Mouse (Mus musculus) regulatory T cell (primary cell): Measurements from ENCODE around the gene Kansl2.

ENCODE experiments used
- in situ Hi-C: fragments of 300-600 bp; cut with MboI, MseI; formaldehyde crosslinking; loops from one replicate; pipeline ENCODE4 v1.15.1; 2025; ENCODE audit warnings: high pct_unique_total_duplicates

Kansl2 gene

DNA sequence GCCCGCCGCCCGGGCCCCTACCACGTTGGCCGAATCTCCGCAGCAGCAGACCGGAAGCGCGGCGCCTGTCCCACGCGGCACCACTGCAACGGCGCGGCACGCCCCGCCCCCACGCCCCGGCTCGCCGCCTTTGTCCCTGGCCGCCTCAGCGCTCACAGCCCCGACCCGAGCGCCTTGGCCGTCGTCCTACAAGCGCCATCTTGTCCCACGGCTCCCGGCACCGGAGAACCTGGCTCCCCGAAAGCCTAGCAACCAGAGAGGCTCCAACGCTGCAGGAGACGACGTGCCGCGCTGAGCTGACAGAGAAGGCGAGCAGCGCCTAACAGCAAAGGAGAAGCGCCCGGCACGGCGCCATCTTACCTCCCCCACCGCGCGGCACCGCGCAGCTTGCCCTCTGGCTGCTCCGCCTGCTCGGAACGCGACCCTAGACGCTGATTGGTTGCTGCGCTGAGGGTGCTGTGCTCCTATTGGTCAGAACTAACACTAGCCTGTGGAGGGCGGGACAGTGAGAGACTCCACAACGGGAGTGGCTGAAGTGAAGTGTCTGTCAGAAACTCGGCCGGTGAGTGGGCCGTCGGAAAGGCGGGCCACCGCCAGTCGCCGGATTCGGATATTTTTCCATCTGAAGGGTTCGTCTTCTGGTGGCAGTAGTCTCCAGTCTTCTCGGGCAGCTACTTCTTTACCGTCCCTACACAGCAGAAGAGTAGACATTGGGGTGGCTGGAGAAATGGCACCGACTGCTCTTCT lies at the start of gene Kansl2:
Kansl2 (minus strand) TSS at position 384 of the 747 bp plus-strand sequence.
- in situ Hi-C loops: no loop called here

GRCm38 (mm10) chr15:98582996-98583395 lies 48.9 kb upstream of the Kansl2 start:
- in situ Hi-C loops: no loop called here

DNA sequence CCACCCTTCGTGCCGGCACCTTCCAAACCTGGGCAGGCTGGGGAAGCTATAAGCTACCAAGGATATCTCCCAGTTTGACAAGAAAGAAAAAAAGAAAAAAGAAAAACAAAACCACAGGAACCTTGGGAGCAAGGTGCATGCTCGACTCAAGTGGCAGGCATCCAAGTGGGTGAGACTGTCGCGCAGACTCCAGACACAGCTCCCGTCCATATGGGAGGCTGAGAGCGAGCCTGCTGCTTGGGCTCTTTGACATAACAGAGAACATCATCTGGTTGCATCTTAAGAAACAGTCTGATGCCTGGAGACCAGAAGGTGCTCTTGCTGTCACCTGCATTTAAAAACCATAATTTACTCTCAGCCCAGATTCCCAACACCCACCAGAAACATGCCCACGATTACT lies 48.3 kb upstream of the Kansl2 start:
- in situ Hi-C loops: no loop called here

- in situ Hi-C loops: no loop called here
Observed at GRCm38 (mm10) chr15:98579795-98580464, 45.9 kb upstream of the Kansl2 start.

GRCm38 (mm10) chr15:98579310-98579709 lies 45.2 kb upstream of the Kansl2 start:
- in situ Hi-C loops: no loop called here

DNA sequence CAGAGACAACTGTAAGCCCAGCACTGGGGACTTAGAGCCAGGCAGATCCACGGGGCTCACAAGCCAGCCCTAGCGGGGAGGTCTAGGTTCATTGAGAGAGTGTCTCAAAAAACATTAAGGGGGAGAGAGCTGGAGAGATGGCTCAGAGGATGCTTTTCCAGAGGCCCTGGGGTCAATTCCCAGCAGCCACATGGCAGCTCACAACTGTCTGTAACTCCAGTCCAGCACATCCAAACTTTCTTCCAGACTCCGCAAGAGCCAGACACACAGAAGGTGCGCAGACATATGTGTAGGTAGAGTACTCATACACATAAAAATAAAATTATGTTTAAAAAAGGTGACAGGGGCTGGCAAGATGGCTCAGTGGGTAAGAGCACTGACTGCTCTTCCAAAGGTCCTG lies 39.2 kb upstream of the Kansl2 start:
- in situ Hi-C loops: no loop called here

- in situ Hi-C loops: no loop called here
Observed at GRCm38 (mm10) chr15:98570873-98571538, 36.9 kb upstream of the Kansl2 start, which contains the start of the genes Ccnt1 and 4930415O20Rik. Gene Ccnt1, minus strand, starts transcription at chr15:98570923. Gene 4930415O20Rik, plus strand, starts transcription at chr15:98571004.

- in situ Hi-C loops: no loop called here
Observed at GRCm38 (mm10) chr15:98569795-98570365, 35.8 kb upstream of the Kansl2 start.

GRCm38 (mm10) chr15:98569216-98569615 lies 35.2 kb upstream of the Kansl2 start:
- in situ Hi-C loops: no loop called here

- in situ Hi-C loops: no loop called here
Observed at GRCm38 (mm10) chr15:98568256-98569033, 34.4 kb upstream of the Kansl2 start.

DNA sequence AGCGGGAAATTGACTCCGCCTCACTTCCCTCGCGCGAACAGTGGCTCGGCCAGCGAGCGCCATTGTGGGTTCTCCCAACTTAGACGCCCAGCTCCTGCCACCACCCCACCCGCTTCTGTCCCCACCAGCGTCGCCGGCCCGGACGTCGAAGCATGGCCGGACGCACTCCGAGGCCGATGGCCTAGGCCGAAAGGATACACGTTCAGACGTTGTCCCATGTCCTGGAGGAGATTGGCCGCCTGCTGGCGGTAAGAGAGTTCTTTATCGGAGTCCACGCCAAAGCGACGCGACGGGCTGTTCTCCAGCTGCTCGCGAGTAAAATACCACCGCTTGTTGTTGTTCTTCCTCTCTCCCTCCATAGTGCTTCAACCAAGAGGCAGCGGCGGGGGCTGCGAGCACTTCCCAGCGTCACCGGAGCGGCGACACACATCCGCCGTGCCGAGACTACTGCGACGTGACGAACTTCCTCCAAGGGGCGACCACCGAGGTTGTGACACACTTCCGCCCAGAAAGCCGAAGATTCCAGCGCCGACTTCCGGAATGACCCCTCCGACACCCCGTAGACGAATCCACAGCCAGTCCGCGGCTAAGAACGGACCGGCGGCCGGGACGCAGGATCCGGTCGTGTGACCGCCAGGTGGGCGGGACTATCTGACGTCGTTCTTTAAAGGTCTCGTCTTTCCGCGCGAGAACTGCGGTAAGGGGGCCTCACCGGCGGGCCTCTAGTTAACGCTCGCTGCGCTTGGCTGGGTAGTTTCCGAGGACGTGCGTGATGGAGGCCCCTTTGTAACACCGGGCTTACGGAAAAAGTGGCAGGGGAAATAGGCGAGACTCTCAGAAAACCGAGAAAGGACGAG lies 33.4 kb upstream of the Kansl2 start:
- in situ Hi-C loops: no loop called here

- in situ Hi-C loops: no loop called here
Observed at GRCm38 (mm10) chr15:98566973-98567277, 32.9 kb upstream of the Kansl2 start.

DNA sequence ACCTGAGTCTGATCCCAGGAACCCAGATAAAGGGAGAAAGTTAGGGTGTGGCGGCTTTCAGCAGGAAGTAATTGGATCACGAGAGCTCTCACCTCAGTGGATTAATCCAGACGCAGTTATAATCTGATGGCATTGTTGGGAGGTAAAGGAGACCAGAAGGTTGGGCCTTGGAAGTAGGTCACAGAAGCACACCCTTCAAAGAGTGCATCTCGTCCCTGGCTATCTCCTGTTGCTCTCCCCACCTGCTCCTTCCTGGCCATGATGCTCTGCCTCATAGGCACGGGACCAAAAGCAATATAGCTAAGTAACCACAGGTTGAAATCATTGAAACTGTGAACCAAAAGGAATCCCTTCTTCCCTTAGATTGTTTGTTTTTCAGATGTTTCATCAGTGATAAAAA lies 23.1 kb upstream of the Kansl2 start:
- in situ Hi-C loops: no loop called here

DNA sequence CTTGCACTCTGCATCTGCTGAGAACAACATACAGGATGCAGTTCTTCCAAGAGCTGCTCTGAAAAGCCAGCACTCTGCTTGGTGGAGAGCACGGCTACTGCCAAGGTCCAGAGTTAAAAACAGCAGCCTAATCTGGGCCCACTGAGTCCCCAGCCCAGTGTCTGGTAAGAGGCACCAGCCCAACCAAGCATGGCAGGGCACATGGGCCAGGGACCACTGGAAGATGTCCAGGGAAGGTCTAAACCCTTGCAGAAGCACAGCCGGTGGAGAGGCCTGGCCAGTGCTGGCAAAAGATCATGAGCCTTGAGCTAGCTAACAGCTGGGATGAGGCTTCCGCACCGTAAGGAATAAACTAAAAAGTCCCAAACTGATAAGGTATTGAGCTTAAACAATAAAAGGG lies 21.8 kb upstream of the Kansl2 start:
- in situ Hi-C loops: no loop called here

DNA sequence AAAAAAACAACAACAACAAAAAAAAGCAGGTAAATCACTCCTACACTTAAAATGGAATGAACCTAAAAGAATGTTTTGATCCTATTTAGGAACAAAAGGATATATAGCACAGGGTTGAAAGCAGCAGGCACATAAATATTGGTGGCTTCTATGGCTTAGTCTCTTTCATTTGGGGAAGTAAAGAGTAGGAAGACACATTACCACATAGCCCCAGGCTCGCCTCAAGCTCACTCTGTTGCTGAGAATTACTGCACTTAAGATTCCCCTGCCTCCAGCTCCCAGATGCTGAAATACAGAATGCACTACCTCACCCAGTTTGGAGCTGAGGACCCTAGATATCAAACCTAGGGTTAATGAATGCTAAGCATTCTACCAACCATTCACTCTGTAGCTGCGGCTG lies 18.7 kb upstream of the Kansl2 start:
- in situ Hi-C loops: no loop called here

GRCm38 (mm10) chr15:98546843-98547242 lies 12.8 kb upstream of the Kansl2 start:
- in situ Hi-C loops: loop anchor here (10.0 kb wide), 1 partner anchor 1438 kb away; no protein-coding TSS in a partner anchor

GRCm38 (mm10) chr15:98545151-98545550 lies 11.1 kb upstream of the Kansl2 start:
- in situ Hi-C loops: loop anchor here (10.0 kb wide), 1 partner anchor 1440 kb away; no protein-coding TSS in a partner anchor

- in situ Hi-C loops: loop anchor here (10.0 kb wide), 1 partner anchor 1441 kb away; no protein-coding TSS in a partner anchor
Observed at GRCm38 (mm10) chr15:98543341-98543740, 9.3 kb upstream of the Kansl2 start.

GRCm38 (mm10) chr15:98541064-98541463 lies 7.0 kb upstream of the Kansl2 start:
- in situ Hi-C loops: loop anchor here (10.0 kb wide), 1 partner anchor 1444 kb away; no protein-coding TSS in a partner anchor

DNA sequence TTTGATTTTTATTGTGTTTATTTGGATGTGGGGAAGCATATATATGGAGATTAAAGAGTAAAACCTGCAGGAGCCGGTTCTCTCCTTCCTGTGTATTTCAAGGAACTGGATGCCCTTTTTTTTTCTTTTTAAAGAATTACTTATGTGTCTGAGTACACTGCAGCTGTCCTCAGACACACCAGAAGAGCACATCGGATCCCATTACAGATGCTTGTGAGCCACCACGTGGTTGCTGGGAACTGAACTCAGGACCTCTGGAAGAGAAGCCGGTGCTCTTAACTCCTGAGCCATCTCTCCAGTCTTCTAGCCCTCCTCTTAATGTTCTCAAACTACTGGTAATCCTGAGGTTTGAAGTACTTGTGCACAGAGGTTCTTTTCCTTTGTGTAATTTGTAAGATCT lies 3.9 kb upstream of the Kansl2 start:
- in situ Hi-C loops: no loop called here
